Mouse (Mus musculus): ENCODE data around the gene Nipbl. TPM values are rescaled to one million over a fixed set of nuclear protein-coding genes. Genes with fewer than 3 reads are reported as not detected.
"Not testable (repeated sequence)": the region's sequence is repeated elsewhere in the genome, so short reads cannot be mapped to it uniquely, and the experiment has no call there.

Gene Nipbl
- total RNA-seq (2018; cell fraction: chromatin; rRNA removed), result 100 to 1,000 TPM in 22 of 26 experiments, 10 to 100 TPM in 4; 71.5 to 180 (median 116) TPM
- total RNA-seq (2018; cell fraction: cytosol; rRNA removed), result 10 to 100 TPM; 24.1 to 48.1 (median 36.7) TPM
- total RNA-seq (2018; cell fraction: nucleus; rRNA removed), result 100 to 1,000 TPM in 2 of 26 experiments, 10 to 100 TPM in 24; 53.0 to 111 (median 70.7) TPM
- 19.9 to 35.0 TPM (median 22.8 TPM) in 3 replicates for polyA plus RNA-seq (2018)

- Histone ChIP-seq H3K27ac (peak within 1 kb of the TSS; percentile 77), H3K36me3 (ENCODE audit: inconsistent target) (no peaks in the 10 kb centered on the region), H3K79me2 (ENCODE audit: inconsistent target) (peaks cover 67% of the 10 kb centered on the region), H3K4me3 (ENCODE audit: inconsistent target) (peak within 1 kb of the TSS; percentile 79)
- WGBS (ENCODE audit: missing documents), result under 1% methylated on average over 60 of the region's 102 CpGs
Observed at GRCm38 (mm10) chr15:8443926-8444889, at the start of gene Nipbl. Gene Nipbl, minus strand, starts transcription at chr15:8444463.

- H3K79me2 ChIP-seq (ENCODE audit: inconsistent target), result no peaks in the 10 kb centered on the region
- H3K4me3 ChIP-seq (ENCODE audit: inconsistent target), result no peak overlapping the region
- WGBS (ENCODE audit: missing documents), result 96% methylated on average over 6 of the region's 6 CpGs
- H3K27ac ChIP-seq, result no peak overlapping the region
- H3K36me3 ChIP-seq (ENCODE audit: inconsistent target), result no peaks in the 10 kb centered on the region
Observed at GRCm38 (mm10) chr15:8485261-8485660, 41.0 kb upstream of the Nipbl start.

GRCm38 (mm10) chr15:8469006-8469575 lies 24.8 kb upstream of the Nipbl start:
- Histone ChIP-seq H3K4me3 (ENCODE audit: inconsistent target) (no peak overlapping the region), H3K36me3 (ENCODE audit: inconsistent target) (no peaks in the 10 kb centered on the region), H3K27ac (no peak overlapping the region), H3K79me2 (ENCODE audit: inconsistent target) (no peaks in the 10 kb centered on the region)
- 95% methylated on average over 4 of the region's 4 CpGs for WGBS (ENCODE audit: missing documents)

- H3K79me2 ChIP-seq (ENCODE audit: inconsistent target), result no peaks in the 10 kb centered on the region
- WGBS (ENCODE audit: missing documents), result 82% methylated on average over 1 of the region's 1 CpGs
- H3K36me3 ChIP-seq (ENCODE audit: inconsistent target), result no peaks in the 10 kb centered on the region
- no peak overlapping the region for H3K4me3 ChIP-seq (ENCODE audit: inconsistent target)
- H3K27ac ChIP-seq, result no peak overlapping the region
Observed at GRCm38 (mm10) chr15:8463521-8463920, 19.3 kb upstream of the Nipbl start.

- no peaks in the 10 kb centered on the region for H3K79me2 ChIP-seq (ENCODE audit: inconsistent target)
- 56% methylated on average over 4 of the region's 4 CpGs for WGBS (ENCODE audit: missing documents)
- no peaks in the 10 kb centered on the region for H3K36me3 ChIP-seq (ENCODE audit: inconsistent target)
- no peak overlapping the region for H3K27ac ChIP-seq
- H3K4me3 ChIP-seq (ENCODE audit: inconsistent target), result no peak overlapping the region
Observed at GRCm38 (mm10) chr15:8462780-8463179, 18.5 kb upstream of the Nipbl start.

- 86% methylated on average over 2 of the region's 2 CpGs for WGBS (ENCODE audit: missing documents)
- no peaks in the 10 kb centered on the region for H3K36me3 ChIP-seq (ENCODE audit: inconsistent target)
- H3K79me2 ChIP-seq (ENCODE audit: inconsistent target), result no peaks in the 10 kb centered on the region
- H3K4me3 ChIP-seq (ENCODE audit: inconsistent target), result no peak overlapping the region
- no peak overlapping the region for H3K27ac ChIP-seq
Observed at GRCm38 (mm10) chr15:8460871-8461270, 16.6 kb upstream of the Nipbl start.

GRCm38 (mm10) chr15:8459979-8460378 lies 15.7 kb upstream of the Nipbl start:
- Histone ChIP-seq H3K27ac (no peak overlapping the region), H3K36me3 (ENCODE audit: inconsistent target) (no peaks in the 10 kb centered on the region), H3K4me3 (ENCODE audit: inconsistent target) (no peak overlapping the region), H3K79me2 (ENCODE audit: inconsistent target) (no peaks in the 10 kb centered on the region)
- WGBS (ENCODE audit: missing documents), result 0% methylated on average over 2 of the region's 2 CpGs

GRCm38 (mm10) chr15:8456223-8456622 lies 12.0 kb upstream of the Nipbl start:
- not testable (repeated sequence) for H3K79me2 ChIP-seq (ENCODE audit: inconsistent target); H3K27ac ChIP-seq; H3K4me3 ChIP-seq (ENCODE audit: inconsistent target); H3K36me3 ChIP-seq (ENCODE audit: inconsistent target)
- WGBS (ENCODE audit: missing documents), result 69% methylated on average over 2 of the region's 2 CpGs

- 19% methylated on average over 2 of the region's 2 CpGs for WGBS (ENCODE audit: missing documents)
Observed at GRCm38 (mm10) chr15:8455486-8455885, 11.2 kb upstream of the Nipbl start.

GRCm38 (mm10) chr15:8451071-8451470 lies 6.8 kb upstream of the Nipbl start:
- no peaks in the 10 kb centered on the region for H3K36me3 ChIP-seq (ENCODE audit: inconsistent target)
- peaks cover 35% of the 10 kb centered on the region for H3K79me2 ChIP-seq (ENCODE audit: inconsistent target)
- H3K27ac ChIP-seq, result 0 out of 2 replicates have a peak overlapping the region, but pooled peaks have one; percentile 15
- 18% methylated on average over 3 of the region's 3 CpGs for WGBS (ENCODE audit: missing documents)
- no peak overlapping the region for H3K4me3 ChIP-seq (ENCODE audit: inconsistent target)

More at GRCm38 (mm10) chr15:8455486-8455885, 11.2 kb upstream of the Nipbl start:
- H3K27ac ChIP-seq, result no peak overlapping the region
- H3K79me2 ChIP-seq (ENCODE audit: inconsistent target), result no peaks in the 10 kb centered on the region
- H3K4me3 ChIP-seq (ENCODE audit: inconsistent target), result no peak overlapping the region
- no peaks in the 10 kb centered on the region for H3K36me3 ChIP-seq (ENCODE audit: inconsistent target)

GRCm38 (mm10) chr15:8447193-8447767 lies 3.0 kb upstream of the Nipbl start:
- H3K79me2 ChIP-seq (ENCODE audit: inconsistent target), result peaks cover 46% of the 10 kb centered on the region
- WGBS (ENCODE audit: missing documents), result 72% methylated on average over 8 of the region's 8 CpGs
- no peaks in the 10 kb centered on the region for H3K36me3 ChIP-seq (ENCODE audit: inconsistent target)
- peak overlapping the region; percentile 68 for H3K27ac ChIP-seq
- H3K4me3 ChIP-seq (ENCODE audit: inconsistent target), result peak overlapping the region; percentile 62

GRCm38 (mm10) chr15:8446435-8446834 lies 2.2 kb upstream of the Nipbl start:
- peak overlapping the region; percentile 62 for H3K4me3 ChIP-seq (ENCODE audit: inconsistent target)
- no peaks in the 10 kb centered on the region for H3K36me3 ChIP-seq (ENCODE audit: inconsistent target)
- WGBS (ENCODE audit: missing documents), result 6% methylated on average over 5 of the region's 6 CpGs
- peak overlapping the region; percentile 68 for H3K27ac ChIP-seq
- peaks cover 55% of the 10 kb centered on the region for H3K79me2 ChIP-seq (ENCODE audit: inconsistent target)

GRCm38 (mm10) chr15:8445951-8446419 lies 1.7 kb upstream of the Nipbl start:
- Histone ChIP-seq H3K79me2 (ENCODE audit: inconsistent target) (peaks cover 59% of the 10 kb centered on the region), H3K27ac (peak overlapping the region; percentile 68), H3K4me3 (ENCODE audit: inconsistent target) (peak overlapping the region; percentile 62), H3K36me3 (ENCODE audit: inconsistent target) (no peaks in the 10 kb centered on the region)
- WGBS (ENCODE audit: missing documents), result under 1% methylated on average over 19 of the region's 19 CpGs

GRCm38 (mm10) chr15:8444890-8445597 lies 781 bp upstream of the Nipbl start:
- 0% methylated on average over 45 of the region's 57 CpGs for WGBS (ENCODE audit: missing documents)
- Histone ChIP-seq H3K4me3 (ENCODE audit: inconsistent target) (peak overlapping the region; percentile 62), H3K36me3 (ENCODE audit: inconsistent target) (no peaks in the 10 kb centered on the region), H3K79me2 (ENCODE audit: inconsistent target) (peaks cover 65% of the 10 kb centered on the region), H3K27ac (peak overlapping the region; percentile 39; the same call in 1 of the 2 replicates)
